Mouse (Mus musculus): ENCODE measurements around the gene Catip.

DNA sequence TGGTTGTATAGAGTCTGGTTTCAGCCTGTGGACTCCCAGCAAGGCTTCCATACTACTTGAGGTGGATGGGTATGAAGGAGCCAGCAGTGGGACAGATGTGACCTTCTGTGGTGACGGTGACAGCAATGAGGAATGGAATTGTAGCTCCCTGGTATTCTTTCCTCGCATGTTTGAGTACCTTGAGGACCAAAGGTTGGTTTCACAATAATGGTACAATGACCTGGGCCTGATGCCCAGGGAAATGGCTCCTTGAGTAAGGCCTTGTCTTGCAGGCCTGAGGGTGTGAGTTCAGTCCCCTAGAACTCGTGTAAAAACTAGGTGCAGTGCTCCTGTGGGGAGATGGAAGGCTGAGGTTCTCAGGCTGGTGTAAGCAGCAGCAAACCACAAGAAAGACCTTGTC lies 43.2 kb upstream of the Catip start:
- TF ChIP-seq CTCF (IDR thresholded peaks at IDR 0.05; ENCODE audit: control insufficient read depth, insufficient read depth, low read length) (no peak), POLR2A (IDR thresholded peaks at IDR 0.05; ENCODE audit: borderline replicate concordance, control insufficient read depth, low read depth, low read length) (no peak)
